Mouse (Mus musculus) gastrocnemius, postnatal 25 days (tissue): Measurements from ENCODE around the gene Eps8. TPM values are rescaled to one million over a fixed set of nuclear protein-coding genes. Genes with fewer than 3 reads are reported as not detected.

ENCODE experiments used
- DNase-seq: peaks from one replicate; pipeline ENCODE4 v3.0.0; 2022
- total RNA-seq, 2 experiments: library from RNA; stranded (reverse); gene quantifications; 1 replicate in 1 of 2; 2 replicates in 1 of 2; pipeline ENCODE4 v1.2.3; 2021

The Eps8 gene
- total RNA-seq, 2 experiments from 2014 or later, result 4.7 to 6.0 TPM

- DNase-seq, result no peak
Observed at GRCm38 (mm10) chr6:137570019-137570418, 84.7 kb downstream of the Eps8 start.

GRCm38 (mm10) chr6:137569071-137569470, 85.6 kb downstream of the Eps8 start:
- no peak for DNase-seq

- no peak for DNase-seq
Observed at GRCm38 (mm10) chr6:137565890-137566289, 88.8 kb downstream of the Eps8 start.

- DNase-seq, result no peak
Observed at GRCm38 (mm10) chr6:137565454-137565853, 89.2 kb downstream of the Eps8 start.

GRCm38 (mm10) chr6:137560358-137560859, 94.3 kb downstream of the Eps8 start:
- peak; percentile 66 for DNase-seq

- DNase-seq, result peak; percentile 79
Observed at GRCm38 (mm10) chr6:137558840-137559239, 95.8 kb downstream of the Eps8 start.

- peak; percentile 20 for DNase-seq
Observed at GRCm38 (mm10) chr6:137557671-137558070, 97.0 kb downstream of the Eps8 start.

- DNase-seq, result no peak
Observed at GRCm38 (mm10) chr6:137557159-137557558, 97.5 kb downstream of the Eps8 start.

- no peak for DNase-seq
Observed at GRCm38 (mm10) chr6:137556636-137557035, 98.0 kb downstream of the Eps8 start.

GRCm38 (mm10) chr6:137550181-137550580, 104.5 kb downstream of the Eps8 start:
- DNase-seq, result no peak

- DNase-seq, result no peak
Observed at GRCm38 (mm10) chr6:137548613-137549012, 106.1 kb downstream of the Eps8 start.

- DNase-seq, result no peak
Observed at GRCm38 (mm10) chr6:137547555-137547954, 107.1 kb downstream of the Eps8 start.

GRCm38 (mm10) chr6:137546101-137546500, 108.6 kb downstream of the Eps8 start:
- DNase-seq, result no peak

- no peak for DNase-seq
Observed at GRCm38 (mm10) chr6:137545341-137545740, 109.3 kb downstream of the Eps8 start.

GRCm38 (mm10) chr6:137542231-137543152, 112.2 kb downstream of the Eps8 start:
- DNase-seq, result no peak

- DNase-seq, result no peak
Observed at GRCm38 (mm10) chr6:137541216-137542176, 113.2 kb downstream of the Eps8 start.

GRCm38 (mm10) chr6:137540800-137541199, 113.9 kb downstream of the Eps8 start:
- no peak for DNase-seq

GRCm38 (mm10) chr6:137540346-137540745, 114.3 kb downstream of the Eps8 start:
- DNase-seq, result no peak

GRCm38 (mm10) chr6:137539219-137539618, 115.5 kb downstream of the Eps8 start:
- DNase-seq, result no peak

GRCm38 (mm10) chr6:137532758-137533157, 121.9 kb downstream of the Eps8 start:
- DNase-seq, result no peak

- no peak for DNase-seq
Observed at GRCm38 (mm10) chr6:137525769-137526168, 128.9 kb downstream of the Eps8 start.

GRCm38 (mm10) chr6:137520343-137520704, 134.4 kb downstream of the Eps8 start:
- no peak for DNase-seq
